9 mouse cellular contexts compared by ENCODE assay signal in the genomic region with DNA sequence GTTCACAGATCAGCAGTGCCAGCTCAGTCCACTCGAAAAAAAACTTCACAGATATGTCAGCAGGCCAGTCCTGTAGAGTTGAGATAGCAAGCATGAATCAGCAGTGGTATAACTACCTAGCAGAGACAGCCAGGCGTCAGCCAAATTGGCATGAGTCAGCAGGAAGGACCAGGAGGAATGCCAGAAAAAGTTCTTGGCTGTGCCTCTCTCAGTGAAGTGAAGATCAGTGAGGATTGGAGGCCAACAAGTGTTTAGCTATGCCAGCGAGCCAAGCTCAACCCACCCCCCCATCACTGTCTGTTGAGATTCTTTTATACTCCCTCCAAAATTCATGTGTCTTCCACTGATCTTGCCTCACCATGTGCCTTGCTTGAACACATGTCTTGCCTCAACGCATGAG.
DNase-seq lines count a peak whose midpoint lies in the region; ATAC-seq and TF ChIP-seq lines count a peak whose summit lies in the region.
"Had no signal": no experiment of that assay in that cellular context is flagged by ENCODE, and none has a peak within 500 bp of the region (broad histone marks: within the 10 kb centered on the region; RNA-seq: fewer than 3 reads in every experiment).

No protein-coding gene starts in this region.

- ATAC-seq in cerebellum, adult (ENCODE audit: insufficient number of reproducible peaks, low FRiP score, low TSS enrichment), result 0 out of 2 replicates have a peak, but pooled peaks have one; percentile 36
- ATAC-seq in hindbrain, embryonic 11.5 days (ENCODE audit: low FRiP score), result no peak
- no peak for ATAC-seq in midbrain, embryonic 13.5 days

- peaks cover 0 to 7% of the 10 kb centered on the region in 2 experiments; a peak in 2 of 4 replicates for H3K4me1 ChIP-seq in MEL (ENCODE audit: control insufficient read depth in 1 of 2, insufficient read depth in 2 of 2, low read length in 2 of 2)
- H3K4me1 ChIP-seq in hindbrain, embryonic 11.5 days (replicated peaks; ENCODE audit: control insufficient read depth, insufficient read depth, low read length), result no peaks in the 10 kb centered on the region
- H3K4me1 ChIP-seq in midbrain, embryonic 13.5 days (replicated peaks), result no peaks in the 10 kb centered on the region
- H3K4me1 ChIP-seq: neural tube, embryonic 12.5 days had no signal

- WGBS in hindbrain, embryonic 11.5 days, result 79% methylated on average over 4 of the region's 4 CpGs
- WGBS in midbrain, embryonic 13.5 days, result 89% methylated on average over 4 of the region's 4 CpGs

- no peaks in the 10 kb centered on the region for H3K27me3 ChIP-seq in MEL (ENCODE audit: control insufficient read depth in 1 of 2, insufficient read depth in 2 of 2, low read length in 2 of 2)
- H3K27me3 ChIP-seq in hindbrain, embryonic 11.5 days (ENCODE audit: control insufficient read depth, insufficient read depth, low read length), result no peaks in the 10 kb centered on the region
- H3K27me3 ChIP-seq in midbrain, embryonic 13.5 days, result no peaks in the 10 kb centered on the region
- H3K27me3 ChIP-seq: neural tube, embryonic 12.5 days had no signal

- H3K36me3 ChIP-seq in MEL (ENCODE audit: control insufficient read depth in 1 of 2, insufficient read depth in 2 of 2, low read length in 2 of 2), result peaks cover 0 to 9% of the 10 kb centered on the region in 2 experiments; a peak in 2 of 4 replicates
- H3K36me3 ChIP-seq in hindbrain, embryonic 11.5 days (ENCODE audit: control insufficient read depth, insufficient read depth, low read length), result no peaks in the 10 kb centered on the region
- no peaks in the 10 kb centered on the region for H3K36me3 ChIP-seq in midbrain, embryonic 13.5 days
- H3K36me3 ChIP-seq: neural tube, embryonic 12.5 days had no signal

- peak; percentile 96 to 97 for TF ChIP-seq EP300 in MEL (IDR thresholded peaks at IDR 0.05; ENCODE audit: low read depth in 1 of 2, low read length in 2 of 2)

- H3K27ac ChIP-seq in MEL (ENCODE audit: control insufficient read depth, low read depth, low read length), result no peak overlapping the region
- H3K27ac ChIP-seq in hindbrain, embryonic 11.5 days (ENCODE audit: low read depth, low read length), result no peak overlapping the region
- no peak overlapping the region for H3K27ac ChIP-seq in midbrain, embryonic 13.5 days
- H3K27ac ChIP-seq: neural tube, embryonic 12.5 days had no signal

- no peaks in the 10 kb centered on the region for H3K79me2 ChIP-seq in MEL (ENCODE audit: control insufficient read depth, insufficient read depth, low read length, poor library complexity)

- H3K9me3 ChIP-seq in MEL (replicated peaks; ENCODE audit: insufficient read depth, low read length), result no peaks in the 10 kb centered on the region
- H3K9me3 ChIP-seq in hindbrain, embryonic 11.5 days (ENCODE audit: control insufficient read depth, low read length), result no peaks in the 10 kb centered on the region
- no peaks in the 10 kb centered on the region for H3K9me3 ChIP-seq in midbrain, embryonic 13.5 days
- H3K9me3 ChIP-seq: neural tube, embryonic 12.5 days had no signal

- TF ChIP-seq RAD21 in MEL (IDR thresholded peaks at IDR 0.05; ENCODE audit: low read depth, low read length), result no peak

- no peak overlapping the region for H3K4me3 ChIP-seq in MEL (ENCODE audit: control insufficient read depth in 1 of 2, insufficient read depth in 1 of 2, low read depth in 2 of 2, low read length in 2 of 2)
- H3K4me3 ChIP-seq in hindbrain, embryonic 11.5 days (ENCODE audit: low read depth, low read length), result no peak overlapping the region
- no peak overlapping the region for H3K4me3 ChIP-seq in midbrain, embryonic 13.5 days (replicated peaks)
- H3K4me3 ChIP-seq: neural tube, embryonic 12.5 days had no signal

- TF ChIP-seq POLR2A in MEL (IDR thresholded peaks at IDR 0.05; ENCODE audit: control insufficient read depth in 1 of 2, insufficient read depth in 1 of 2, low read depth in 1 of 2, low read length in 2 of 2, poor library complexity in 1 of 2), result no peak

- no peak overlapping the region for H3K4me2 ChIP-seq in hindbrain, embryonic 11.5 days (replicated peaks; ENCODE audit: low read depth, low read length)
- no peak overlapping the region for H3K4me2 ChIP-seq in midbrain, embryonic 13.5 days (replicated peaks)
- H3K4me2 ChIP-seq: neural tube, embryonic 12.5 days had no signal

- TF ChIP-seq CTCF in MEL (IDR thresholded peaks at IDR 0.05 in 2 of 3, conservative IDR thresholded peaks at IDR 0.05 in 1 of 3; ENCODE audit: control insufficient read depth in 1 of 3, insufficient read depth in 1 of 3, low read depth in 2 of 3, low read length in 3 of 3, poor library complexity in 1 of 3, severe bottlenecking in 1 of 3), result no peak

- no peak for DNase-seq in cerebellum, postnatal 36 days
- peak; percentile 90 for DNase-seq in MEL (ENCODE audit: low read depth, low spot score)
- DNase-seq in frontal cortex, postnatal 36 days (ENCODE audit: low spot score in 2 of 2), result peak; percentile 66 to 69
- DNase-seq in left cerebral cortex, adult 8-10 months (ENCODE audit: low spot score in 2 of 2), result peak; percentile 10 to 70
- no peak for DNase-seq in hindbrain, embryonic 11.5 days (ENCODE audit: low spot score)
- no peak for DNase-seq in retina, postnatal 1 day

- H3K9ac ChIP-seq in MEL (ENCODE audit: control insufficient read depth, low read depth, low read length, poor library complexity, severe bottlenecking), result no peak overlapping the region
- H3K9ac ChIP-seq in hindbrain, embryonic 11.5 days (ENCODE audit: low read depth, low read length), result no peak overlapping the region
- no peak overlapping the region for H3K9ac ChIP-seq in midbrain, embryonic 13.5 days (replicated peaks)
- H3K9ac ChIP-seq: neural tube, embryonic 12.5 days had no signal

TF ChIP-seq in MEL, 35 proteins besides CTCF, POLR2A, EP300 and RAD21:
- TF ChIP-seq SMC3 (IDR thresholded peaks at IDR 0.05; ENCODE audit: low read depth, low read length) (no peak), RCOR1 (IDR thresholded peaks at IDR 0.05; ENCODE audit: low read depth, low read length) (peak; percentile 83), MAFK (IDR thresholded peaks at IDR 0.05; ENCODE audit: borderline replicate concordance, low read depth, low read length) (peak; percentile 90), GABPA (IDR thresholded peaks at IDR 0.05; ENCODE audit: low read depth, low read length) (peak; percentile 60; the same call in 1 of the 2 replicates), ETS1 (IDR thresholded peaks at IDR 0.05; ENCODE audit: low read depth, low read length) (peak; percentile 93), USF1 (IDR thresholded peaks at IDR 0.05; ENCODE audit: low read depth, low read length) (no peak), JUND (IDR thresholded peaks at IDR 0.05; ENCODE audit: low read depth, low read length) (peak; percentile 63; the same call in 1 of the 2 replicates), ZKSCAN1 (IDR thresholded peaks at IDR 0.05; ENCODE audit: low read depth, low read length) (no peak), MAZ (IDR thresholded peaks at IDR 0.05; ENCODE audit: low read depth, low read length) (no peak), MYC (IDR thresholded peaks at IDR 0.05; ENCODE audit: low read depth, low read length) (no peak), KAT2A (conservative IDR thresholded peaks at IDR 0.05; ENCODE audit: low read depth, low read length) (no peak), TBP (IDR thresholded peaks at IDR 0.05; ENCODE audit: low read depth, low read length) (no peak), HCFC1 (IDR thresholded peaks at IDR 0.05; ENCODE audit: low read depth, low read length) (no peak), ZMIZ1 (IDR thresholded peaks at IDR 0.05; ENCODE audit: low read depth, low read length) (no peak), MAX (IDR thresholded peaks at IDR 0.05; ENCODE audit: low read length) (peak; percentile 78), USF2 (IDR thresholded peaks at IDR 0.05; ENCODE audit: borderline replicate concordance in 1 of 2, insufficient read depth in 1 of 2, low read depth in 1 of 2, low read length in 2 of 2) (no peak), CHD2 (IDR thresholded peaks at IDR 0.05; ENCODE audit: low read length) (no peak), SIN3A (IDR thresholded peaks at IDR 0.05; ENCODE audit: low read length) (peak; percentile 63), POLR2AphosphoS2 (IDR thresholded peaks at IDR 0.05; ENCODE audit: low read length) (no peak), ELF1 (IDR thresholded peaks at IDR 0.05; ENCODE audit: low read depth, low read length) (no peak), MXI1 (IDR thresholded peaks at IDR 0.05; ENCODE audit: low read depth, low read length) (no peak), NELFE (IDR thresholded peaks at IDR 0.05; ENCODE audit: low read depth, low read length) (0 out of 2 replicates have a peak, but pooled peaks have one; percentile 21), TAL1 (IDR thresholded peaks at IDR 0.05; ENCODE audit: low read length) (peak; percentile 58), GATA1 (IDR thresholded peaks at IDR 0.05; ENCODE audit: low read depth, low read length) (peak; percentile 93), UBTF (IDR thresholded peaks at IDR 0.05; ENCODE audit: borderline replicate concordance, insufficient read depth, low read depth, low read length) (no peak), BHLHE40 (IDR thresholded peaks at IDR 0.05; ENCODE audit: borderline replicate concordance, low read depth, low read length) (no peak), TCF12 (IDR thresholded peaks at IDR 0.05; ENCODE audit: low read depth, low read length) (peak; percentile 93), CHD1 (IDR thresholded peaks at IDR 0.05; ENCODE audit: low read depth, low read length) (no peak), NRF1 (IDR thresholded peaks at IDR 0.05; ENCODE audit: insufficient read depth, low read depth, low read length, poor library complexity, severe bottlenecking) (no peak), ZC3H11A (IDR thresholded peaks at IDR 0.05; ENCODE audit: low read depth, low read length) (no peak), MYB (IDR thresholded peaks at IDR 0.05; ENCODE audit: low read depth, low read length) (peak; percentile 80), MEF2A (IDR thresholded peaks at IDR 0.05; ENCODE audit: extremely low read depth, insufficient replicate concordance, low read depth, low read length, poor library complexity, severe bottlenecking) (no peak), ZNF384 (IDR thresholded peaks at IDR 0.05; ENCODE audit: low read depth, low read length) (peak; percentile 92), POLR2AphosphoS5 (IDR thresholded peaks at IDR 0.05; ENCODE audit: borderline replicate concordance, low read depth, low read length) (no peak)

Comparison
In these comparisons a context has a peak if more than half of its experiments do, and no peak if none do; other contexts are left out.
1. DNase-seq: peak in MEL (single experiment), frontal cortex, postnatal 36 days (2 of 2) and left cerebral cortex, adult 8-10 months (2 of 2); none in cerebellum, postnatal 36 days (0 of 2), hindbrain, embryonic 11.5 days (single experiment) and retina, postnatal 1 day (single experiment).